Mouse (Mus musculus) frontal cortex, postnatal 10 days (tissue): ENCODE measurements at regions not wholly inside any gene's neighbourhood (a gene's known extent, or its start where the extent isn't known, plus 50 kb on each side); places are given as distances from the start of the nearest gene placed in this dataset.

Experiments used
- DNase-seq, 2 experiments: peaks; one replicate each; pipeline ENCODE4 v3.0.0; 2022; ENCODE audit warnings: low spot score in 2 of 2, mixed read lengths in 1 of 2

DNA sequence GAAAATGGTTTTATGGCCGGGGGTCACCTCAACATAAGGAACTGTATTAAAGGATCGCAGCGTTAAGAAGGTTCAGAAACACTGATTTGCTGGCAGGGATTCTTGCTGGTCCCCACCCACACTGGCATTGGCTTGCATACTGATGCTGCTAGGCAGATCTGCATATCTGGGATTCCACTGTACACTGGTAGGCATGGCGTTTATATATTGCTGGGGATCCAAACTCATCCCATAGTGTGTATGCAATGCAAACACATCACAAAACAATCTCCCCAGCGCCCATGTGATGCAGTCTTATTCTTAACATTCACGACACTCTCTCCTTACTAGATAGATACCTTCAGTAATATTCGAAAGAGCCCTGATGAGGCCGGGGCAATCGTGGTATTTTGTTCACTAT, 105.0 kb downstream of the Dyrk2 start:
- DNase-seq: no peak

DNA sequence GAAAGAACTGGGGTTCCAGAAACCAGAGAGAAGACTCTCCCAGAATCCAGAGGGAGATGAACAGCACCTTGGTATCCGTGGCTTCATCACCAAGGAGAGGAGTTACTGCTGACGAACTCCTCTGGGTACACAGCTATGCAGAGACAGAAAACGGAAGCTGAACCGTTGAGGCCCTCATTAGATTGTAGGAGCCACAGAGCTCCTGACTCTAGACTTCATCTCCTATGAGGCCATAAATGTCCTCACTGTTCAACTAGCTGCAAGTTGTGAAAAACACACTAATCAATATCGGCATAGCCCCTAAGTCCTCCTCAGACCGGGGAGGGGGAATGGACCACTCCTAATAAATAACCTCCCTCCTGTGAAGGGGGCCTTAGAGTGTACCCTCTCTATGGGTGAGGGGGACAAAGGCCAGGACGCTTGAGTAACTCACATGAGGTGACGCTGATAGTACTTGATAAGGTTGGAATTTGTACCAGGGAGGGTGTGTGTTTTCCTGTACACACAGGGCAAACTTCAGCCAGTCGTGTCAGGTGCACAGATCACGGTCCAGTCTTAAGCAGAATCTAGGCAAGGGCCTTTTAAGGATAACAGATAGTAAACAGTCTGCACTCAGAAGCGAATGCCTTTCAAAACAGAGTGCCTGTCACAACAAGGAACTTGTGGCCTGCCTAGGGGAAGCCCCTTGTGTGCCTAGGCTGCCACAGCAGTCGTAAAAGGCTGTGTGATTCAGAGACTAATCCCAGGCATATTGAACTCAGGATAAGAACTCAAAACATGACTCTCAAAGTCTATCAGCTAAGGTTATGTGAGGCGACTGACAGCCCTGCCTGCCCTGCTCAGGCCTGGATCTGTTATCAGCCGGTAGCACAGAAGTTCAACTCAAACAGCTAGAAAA, 104.2 kb downstream of the Dyrk2 start:
- no peak for DNase-seq

DNA sequence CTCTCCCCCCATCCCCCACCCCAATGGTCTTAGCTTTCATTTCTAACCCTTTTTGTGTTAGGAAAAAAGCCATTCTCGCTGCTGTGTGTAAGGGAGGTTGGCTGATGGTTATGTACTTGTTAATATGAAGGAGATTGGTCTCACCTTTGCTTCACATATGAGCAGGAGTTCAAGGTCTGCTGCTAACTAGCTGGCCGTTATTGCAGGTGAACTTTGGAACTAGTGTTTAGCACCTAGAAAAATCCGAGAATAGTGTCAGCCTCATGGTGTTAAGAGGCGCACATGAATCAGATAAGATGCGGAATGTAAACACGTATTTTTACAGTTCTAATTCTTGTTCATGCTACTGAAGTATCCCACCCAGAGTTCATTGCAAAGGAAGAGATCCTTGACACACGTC, 103.2 kb downstream of the Dyrk2 start:
- no peak for DNase-seq

DNA sequence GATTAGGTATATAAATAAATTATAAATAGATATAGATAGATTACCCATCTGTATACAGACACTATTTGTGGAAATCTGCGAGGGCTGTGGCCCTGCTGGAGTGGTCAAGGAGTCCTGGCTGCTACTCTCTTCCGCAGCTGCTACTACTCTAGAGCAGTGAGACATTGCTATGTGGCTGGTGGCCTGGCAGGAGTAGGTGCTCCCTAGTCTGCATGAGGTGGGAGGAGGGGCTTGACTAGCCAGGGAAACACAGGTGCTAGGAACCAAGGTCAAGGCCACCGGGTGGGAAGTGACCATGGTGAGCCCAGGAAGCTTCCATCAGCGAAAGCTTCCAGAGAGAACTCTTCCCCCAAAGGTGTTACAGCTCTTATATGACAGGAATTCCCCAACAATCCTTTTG, 100.3 kb downstream of the Dyrk2 start:
- no peak for DNase-seq

DNA sequence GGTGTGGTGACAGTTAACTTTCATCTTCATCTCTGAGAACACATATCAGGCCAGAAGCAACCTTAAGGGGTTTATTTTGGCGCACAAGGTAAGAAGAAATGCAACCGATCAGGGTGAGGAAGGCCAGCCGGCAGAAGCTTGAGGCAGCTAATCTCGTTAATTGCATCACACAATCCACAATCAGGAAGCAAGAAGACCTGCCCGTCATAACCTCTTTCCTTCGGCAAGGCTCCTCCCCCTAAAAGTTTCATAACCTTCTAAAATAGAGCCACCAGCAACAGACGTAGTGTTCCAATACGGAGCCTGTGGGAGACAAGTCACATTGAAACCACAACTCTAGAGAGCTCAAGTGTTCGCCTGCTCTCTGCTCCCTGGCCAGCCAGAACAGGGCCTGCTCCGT, 91.4 kb downstream of the Dyrk2 start:
- no peak for DNase-seq

DNA sequence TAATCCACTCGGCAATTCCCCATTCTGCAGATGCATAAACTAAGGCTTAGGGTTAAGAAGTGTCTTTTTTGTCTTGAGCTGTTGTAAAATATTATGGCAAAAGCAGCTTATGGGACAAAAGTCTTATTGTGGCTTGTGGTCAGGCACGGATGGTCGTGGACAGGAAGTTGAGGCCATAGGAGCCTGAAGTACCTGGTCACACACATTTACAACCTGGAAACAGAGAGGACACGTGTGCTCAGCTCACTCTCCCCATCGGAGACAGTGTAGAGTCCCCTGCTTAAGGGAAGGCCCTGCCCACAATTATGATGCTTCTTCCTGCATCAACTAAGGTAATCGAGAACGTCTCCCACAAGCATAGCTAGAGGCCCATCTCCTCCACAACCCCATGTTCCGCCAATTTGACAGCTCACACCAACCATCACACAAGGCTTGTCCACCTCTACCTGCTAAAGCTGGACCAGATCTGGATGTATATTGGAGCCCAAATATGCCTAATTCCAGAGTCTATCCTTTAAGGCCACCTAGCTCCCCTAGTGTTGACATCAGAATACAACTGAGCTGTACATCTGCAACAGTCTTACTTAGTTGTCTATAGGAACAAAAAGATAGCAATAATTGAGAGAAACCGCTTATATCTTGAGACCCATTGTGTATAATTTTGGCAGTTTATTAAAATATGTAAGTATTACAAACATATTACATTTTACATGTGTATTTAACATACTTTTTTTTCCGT, 89.0 kb downstream of the Dyrk2 start:
- no peak for DNase-seq

DNA sequence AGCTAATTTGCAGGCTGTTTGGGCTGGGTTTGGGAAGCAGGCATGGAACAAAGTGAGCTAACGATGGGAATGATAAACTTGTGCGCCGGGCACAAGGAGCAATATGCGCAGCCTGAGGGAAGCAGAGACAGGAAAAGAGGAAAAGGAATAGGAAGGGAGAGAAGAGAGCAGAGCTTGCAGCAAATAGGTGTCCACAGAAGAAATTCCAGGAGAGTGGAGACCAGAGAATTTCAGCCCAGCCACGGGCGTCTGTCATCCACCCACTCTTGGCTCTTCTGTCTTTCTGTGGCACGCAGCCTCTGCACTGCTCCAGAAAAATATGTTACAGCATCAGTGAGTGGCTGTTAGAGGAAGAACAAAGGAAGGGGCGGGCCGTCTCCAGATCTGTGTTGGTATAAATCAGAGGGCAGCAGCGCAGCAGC, 88.2 kb downstream of the Dyrk2 start:
- no peak for DNase-seq

DNA sequence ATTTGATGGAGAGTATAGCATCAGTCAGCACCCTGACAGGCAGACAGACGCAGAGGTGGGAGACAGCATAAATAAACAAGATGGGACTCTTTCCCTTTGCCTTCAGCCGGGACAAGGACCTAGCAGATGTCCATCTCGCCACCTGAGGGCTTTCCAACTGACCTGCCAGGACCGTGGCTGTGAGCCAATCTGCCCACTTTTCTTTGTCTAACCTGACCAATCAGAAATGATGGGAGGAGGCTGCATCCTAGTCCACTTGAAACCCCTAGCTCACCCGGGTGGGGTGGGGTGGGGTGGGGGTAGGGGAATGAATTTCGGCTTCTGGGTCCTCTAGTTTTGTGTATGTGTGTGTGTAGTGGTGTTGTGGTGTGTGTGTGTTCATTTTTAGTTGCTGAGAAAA, 87.4 kb downstream of the Dyrk2 start:
- DNase-seq: no peak

DNA sequence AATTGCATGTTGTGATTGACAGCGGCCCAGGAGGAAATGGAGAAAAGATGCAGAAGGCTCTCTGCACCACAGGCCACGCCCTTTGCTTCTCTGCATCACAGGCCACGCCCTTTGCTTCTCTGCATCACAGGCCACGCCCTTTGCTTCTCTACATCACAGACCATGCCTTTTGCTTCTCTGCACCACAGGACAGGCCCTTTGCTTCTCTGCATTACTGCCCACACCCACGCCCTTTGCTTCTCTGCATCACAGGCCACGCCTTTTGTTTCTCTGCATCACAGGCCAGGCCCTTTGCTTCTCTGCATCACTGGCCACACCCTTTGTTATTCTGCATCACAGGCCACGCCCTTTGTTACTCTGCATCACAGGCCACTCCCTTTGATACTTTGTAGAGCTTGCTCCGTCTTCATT, 82.7 kb downstream of the Dyrk2 start:
- no peak for DNase-seq

DNA sequence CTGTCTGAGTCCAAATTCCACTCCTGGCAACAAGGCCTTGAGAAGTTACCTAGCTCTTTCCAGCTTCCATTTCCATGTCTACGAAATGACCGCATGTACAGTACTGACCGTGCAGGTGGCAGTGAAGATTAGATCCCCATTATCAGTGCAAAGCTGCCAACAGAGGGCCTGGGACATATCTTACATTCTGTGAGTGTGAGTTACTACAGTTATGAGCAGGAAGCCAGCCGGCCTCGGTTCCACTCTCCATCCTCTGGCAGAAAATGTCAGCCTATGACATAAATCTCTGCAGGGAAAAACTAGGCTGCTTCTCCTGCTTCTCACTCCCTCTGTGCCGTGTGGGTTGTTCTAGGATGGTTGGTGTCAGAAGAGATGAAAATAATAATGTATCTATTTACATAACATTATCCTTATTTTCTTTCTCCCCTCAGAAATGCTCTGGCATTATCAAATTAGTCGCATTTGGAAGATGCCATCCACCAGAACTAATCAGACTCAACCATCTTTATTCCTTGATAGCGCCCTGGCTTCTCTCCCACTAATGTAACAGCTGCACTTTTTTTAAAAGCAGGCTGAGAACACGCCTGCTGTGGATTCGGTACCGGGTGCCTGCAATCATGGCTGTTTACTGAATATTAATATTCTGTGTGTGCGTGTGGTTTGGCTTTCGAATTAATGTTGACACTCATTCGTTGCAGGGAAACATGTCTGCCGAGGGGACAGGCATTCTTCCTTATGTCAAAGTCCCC, 77.5 kb downstream of the Dyrk2 start:
- no peak for DNase-seq

DNA sequence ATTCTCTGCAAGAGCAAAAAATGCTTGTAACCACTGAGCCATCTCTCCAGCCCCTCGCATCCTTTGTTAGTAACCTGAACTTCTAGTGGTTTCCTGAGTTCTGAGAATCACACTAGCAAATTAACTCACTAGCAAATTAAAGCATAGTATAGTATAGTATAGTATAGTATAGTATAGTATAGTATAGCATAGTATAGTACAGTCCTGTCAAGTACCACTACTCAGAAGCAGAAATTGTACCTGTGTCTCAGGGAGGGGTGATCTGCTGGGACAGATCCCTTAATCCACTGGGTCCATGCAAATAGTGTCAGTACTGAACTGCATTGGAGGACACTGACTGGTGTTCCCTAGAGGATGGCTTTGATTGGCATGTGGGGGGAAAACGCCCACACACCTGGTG, 76.2 kb downstream of the Dyrk2 start:
- DNase-seq: no peak

DNA sequence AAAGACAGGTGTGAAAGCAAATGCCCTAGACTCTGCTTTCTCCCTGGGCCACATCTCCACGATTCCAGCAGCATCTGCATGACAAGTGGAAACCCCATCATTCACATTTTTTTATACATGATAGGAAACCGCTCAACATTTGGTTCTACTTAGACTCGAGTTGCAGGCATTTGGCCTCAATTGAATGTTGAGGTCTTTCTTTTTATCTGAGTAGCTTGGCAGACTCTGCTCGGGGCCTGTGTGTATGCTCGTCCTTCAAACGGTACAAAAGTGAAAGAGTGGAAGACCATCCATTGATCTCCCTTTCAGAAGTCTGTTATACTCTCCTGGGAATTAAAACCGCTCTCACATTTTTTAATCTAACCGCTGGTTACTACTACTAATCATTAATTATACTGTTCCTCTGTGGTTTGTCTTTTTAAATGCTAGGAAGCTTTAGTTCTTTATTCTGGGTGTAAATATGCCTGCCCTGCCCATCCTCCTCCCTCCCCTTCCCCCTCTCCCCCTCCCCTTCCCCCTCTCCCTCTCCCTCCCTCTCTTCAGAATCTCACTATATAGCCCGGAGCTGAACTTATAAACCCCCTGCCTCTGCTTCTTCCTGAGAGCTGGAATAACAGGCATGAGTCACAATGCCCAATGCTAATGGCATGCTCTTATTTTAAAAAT, 75.5 kb downstream of the Dyrk2 start:
- DNase-seq: no peak

DNA sequence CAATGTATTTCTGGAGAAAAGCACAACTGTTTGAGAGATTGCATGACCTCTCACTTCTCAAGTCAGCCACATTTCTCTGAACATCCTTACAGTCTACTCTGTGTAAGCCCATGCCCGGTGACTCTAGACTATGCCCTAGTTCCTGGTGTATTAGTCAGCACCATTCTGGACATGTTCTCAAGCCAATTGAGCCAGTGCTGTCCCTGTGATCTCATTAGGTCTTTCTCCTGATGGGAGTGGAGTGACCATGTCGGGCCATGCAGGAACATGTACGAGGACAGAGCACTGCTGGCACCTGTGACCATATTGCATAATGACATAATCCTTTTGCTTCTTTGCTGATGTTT, 75.0 kb downstream of the Dyrk2 start:
- no peak for DNase-seq

DNA sequence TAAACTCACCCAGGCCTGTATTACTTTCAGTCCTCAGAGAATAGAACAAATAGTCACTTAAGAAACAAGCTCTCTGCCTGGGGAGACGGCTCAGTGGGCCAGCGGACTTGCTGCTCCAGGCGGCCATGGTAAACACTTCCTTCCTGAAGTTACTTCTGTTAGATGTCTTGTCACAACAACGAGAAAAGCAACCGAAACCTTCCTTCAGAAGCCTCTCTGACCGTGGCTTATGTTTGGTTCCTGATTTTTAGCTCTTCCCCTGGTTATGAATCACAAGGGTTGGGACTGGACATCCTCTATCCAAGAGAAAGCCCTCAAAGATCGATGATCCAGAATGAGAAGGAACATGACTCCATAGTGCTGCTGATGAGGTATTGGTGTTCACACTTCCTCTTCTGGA, 73.5 kb downstream of the Dyrk2 start:
- no peak for DNase-seq

DNA sequence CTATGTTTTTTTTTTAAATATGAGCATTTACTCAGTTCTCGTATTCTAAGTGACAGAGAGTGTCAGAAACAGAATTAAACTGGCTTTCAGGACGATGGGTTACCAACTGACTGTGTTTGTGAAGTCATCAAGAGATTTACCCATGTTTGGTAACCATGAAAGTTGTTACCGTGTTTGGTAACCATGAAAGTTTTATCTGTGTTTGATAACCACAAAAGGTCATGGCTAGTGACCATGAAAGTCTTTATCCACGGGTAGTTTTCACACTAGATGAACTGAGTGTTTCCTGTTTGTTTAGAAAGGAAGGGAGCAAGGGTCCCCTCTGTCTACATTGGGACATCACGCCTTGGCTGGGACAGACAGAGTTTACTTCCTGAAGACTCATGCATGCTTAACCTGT, 72.8 kb downstream of the Dyrk2 start:
- no peak for DNase-seq

DNA sequence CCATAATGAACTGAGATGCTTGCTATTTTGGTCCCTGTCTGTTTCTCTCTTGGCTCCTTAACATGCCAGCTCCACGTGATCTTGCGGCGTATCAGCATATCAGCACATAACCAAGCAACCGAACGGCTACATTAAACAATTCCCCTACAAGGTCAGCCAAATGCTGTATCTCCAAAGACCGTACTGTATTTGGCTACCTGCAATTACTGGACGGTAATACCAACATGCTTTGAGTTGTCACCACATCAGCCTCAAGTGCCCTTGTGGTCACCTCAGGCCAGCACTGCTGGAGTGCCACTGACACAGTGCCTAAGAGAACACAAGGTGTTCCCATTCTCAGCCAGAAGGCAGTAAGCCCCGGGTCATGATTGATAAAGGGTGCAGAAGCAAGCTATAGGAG, 70.2 kb downstream of the Dyrk2 start:
- DNase-seq: no peak

DNA sequence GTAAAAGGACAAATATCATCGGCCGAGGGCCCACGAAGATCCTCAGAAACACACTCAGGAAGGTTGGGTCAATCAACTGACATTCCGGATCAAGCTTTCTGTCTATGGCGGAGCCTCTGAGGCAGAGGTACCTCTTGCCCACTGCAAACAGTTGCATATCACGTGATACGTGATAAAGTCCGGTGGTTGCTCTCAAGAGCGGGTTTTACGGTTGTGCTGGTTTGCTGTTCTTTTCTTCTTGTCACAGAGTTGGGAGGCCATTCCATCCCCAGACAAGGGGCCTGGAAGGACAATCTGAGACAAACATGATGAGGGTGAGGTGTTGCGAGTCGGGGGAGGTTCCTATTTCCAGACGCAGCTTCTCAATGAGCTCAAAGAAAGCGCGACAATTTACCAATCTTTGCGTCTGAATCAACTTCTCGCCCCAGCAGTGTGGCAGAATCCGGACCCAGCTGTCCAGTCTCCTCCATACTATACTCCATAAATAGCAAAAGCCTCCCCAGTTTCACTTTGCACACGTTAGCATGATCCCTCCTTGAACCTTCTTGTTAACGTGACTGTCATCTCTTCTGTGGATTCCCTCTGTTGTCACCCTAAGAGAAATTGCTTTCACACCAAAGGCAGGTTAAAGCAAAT, 66.0 kb downstream of the Dyrk2 start:
- no peak for DNase-seq

DNA sequence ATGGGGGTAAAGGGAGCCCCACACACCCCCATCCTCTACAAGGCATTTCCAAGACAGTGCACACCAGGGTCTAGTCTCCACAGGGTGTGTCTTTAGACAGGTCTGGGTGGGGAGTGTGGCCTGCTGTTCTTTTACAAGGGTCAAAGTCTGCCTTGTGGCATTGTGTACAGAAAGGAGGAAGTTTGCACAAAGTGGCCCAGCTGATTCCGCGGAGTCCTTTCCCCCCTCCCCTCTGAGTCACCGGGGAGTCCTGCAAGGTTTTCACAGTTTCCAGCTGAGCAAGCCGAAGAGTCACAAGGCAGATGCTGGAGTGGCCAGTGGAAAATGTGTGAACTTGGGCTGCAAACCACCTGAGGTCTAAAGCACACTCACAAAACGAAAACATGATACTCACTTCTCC, 65.4 kb downstream of the Dyrk2 start:
- DNase-seq: no peak
